Mouse (Mus musculus): ENCODE measurements at regions not wholly inside any gene's neighbourhood (a gene's known extent, or its start where the extent isn't known, plus 50 kb on each side); places are given as distances from the start of the nearest gene placed in this dataset.

DNA sequence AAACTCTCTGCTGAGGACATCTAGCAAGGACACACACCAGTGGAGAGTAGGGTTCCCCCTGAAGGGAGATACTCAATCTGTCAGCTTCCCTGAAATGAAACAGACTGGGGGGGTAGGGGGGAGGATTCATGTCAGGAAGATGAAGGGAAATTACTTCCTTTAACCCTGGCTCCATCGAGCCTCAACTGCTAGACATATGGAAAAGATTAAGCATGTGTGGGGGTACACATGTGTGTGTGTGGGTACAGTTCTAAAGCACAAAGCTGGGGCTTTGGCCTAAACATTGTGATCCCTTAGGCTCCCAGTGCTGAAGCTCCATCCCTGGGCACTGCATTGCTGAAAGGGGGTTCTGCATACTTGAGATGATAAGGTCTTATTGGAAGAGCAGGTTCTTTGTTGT lies 720.6 kb downstream of the Poteg start:
- TF ChIP-seq CTCF (IDR thresholded peaks at IDR 0.05; ENCODE audit: low read depth) (no peak), EP300 (IDR thresholded peaks at IDR 0.05; ENCODE audit: low read depth) (no peak)

All from heart, postnatal 0 days (tissue).